Mouse (Mus musculus): ENCODE data around the gene Gjc2.
A peak's percentile ranks its signal among the peaks of the same experiment; 100 is the strongest.

The Gjc2 gene

GRCm38 (mm10) chr11:59208153-59208831 is 25.3 kb upstream of the Gjc2 start, which contains the start of gene 2310033P09Rik:
2310033P09Rik (plus strand) TSS chr11:59208321.
- peak; percentile 89 to 95 for DNase-seq (ENCODE audit: low spot score in 2 of 2)

- DNase-seq (ENCODE audit: low spot score in 2 of 2) = peak; percentile 64 to 92
Measured at GRCm38 (mm10) chr11:59202081-59202995, 19.3 kb upstream of the Gjc2 start, which contains the start of gene Mrpl55. Mrpl55 (plus strand) TSS chr11:59202486.

- no peak for DNase-seq (ENCODE audit: low spot score in 2 of 2)
Measured at GRCm38 (mm10) chr11:59201216-59202002, 18.4 kb upstream of the Gjc2 start.

GRCm38 (mm10) chr11:59196230-59196629 is 13.2 kb upstream of the Gjc2 start:
- DNase-seq (ENCODE audit: low spot score in 2 of 2) = no peak

- DNase-seq (ENCODE audit: low spot score in 2 of 2) = no peak
Measured at GRCm38 (mm10) chr11:59192059-59192386, 9.0 kb upstream of the Gjc2 start, which contains the start of gene Guk1. Guk1 (minus strand) TSS chr11:59192212.

GRCm38 (mm10) chr11:59191231-59192058 is 8.4 kb upstream of the Gjc2 start:
- DNase-seq (ENCODE audit: low spot score in 2 of 2) = peak; percentile 81 to 89

GRCm38 (mm10) chr11:59187706-59188105 is 4.7 kb upstream of the Gjc2 start:
- no peak for DNase-seq (ENCODE audit: low spot score in 2 of 2)

- no peak for DNase-seq (ENCODE audit: low spot score in 2 of 2)
Measured at GRCm38 (mm10) chr11:59185490-59185889, 2.5 kb upstream of the Gjc2 start.

GRCm38 (mm10) chr11:59183821-59184220 is 808 bp upstream of the Gjc2 start:
- peak in 1 of 2 experiments; percentile 69 for DNase-seq (ENCODE audit: low spot score in 2 of 2)

GRCm38 (mm10) chr11:59176921-59177320 is 6.1 kb downstream of the Gjc2 start:
- no peak for DNase-seq (ENCODE audit: low spot score in 2 of 2)

GRCm38 (mm10) chr11:59176475-59176874 is 6.5 kb downstream of the Gjc2 start:
- no peak for DNase-seq (ENCODE audit: low spot score in 2 of 2)

GRCm38 (mm10) chr11:59174189-59174838 is 8.7 kb downstream of the Gjc2 start:
- no peak for DNase-seq (ENCODE audit: low spot score in 2 of 2)

GRCm38 (mm10) chr11:59170549-59170948 is 12.5 kb downstream of the Gjc2 start:
- no peak for DNase-seq (ENCODE audit: low spot score in 2 of 2)

GRCm38 (mm10) chr11:59169807-59170206 is 13.2 kb downstream of the Gjc2 start:
- DNase-seq (ENCODE audit: low spot score in 2 of 2) = no peak

- DNase-seq (ENCODE audit: low spot score in 2 of 2) = no peak
Measured at GRCm38 (mm10) chr11:59165616-59166241, 17.3 kb downstream of the Gjc2 start.

- DNase-seq (ENCODE audit: low spot score in 2 of 2) = no peak
Measured at GRCm38 (mm10) chr11:59164384-59164783, 18.6 kb downstream of the Gjc2 start.

GRCm38 (mm10) chr11:59163255-59164236 is 19.5 kb downstream of the Gjc2 start, which contains the start of gene Iba57:
Iba57 (minus strand) TSS chr11:59163739.
- DNase-seq (ENCODE audit: low spot score in 2 of 2) = peak; percentile 99

GRCm38 (mm10) chr11:59162443-59163254 is 20.4 kb downstream of the Gjc2 start:
- DNase-seq (ENCODE audit: low spot score in 2 of 2) = no peak

All from left cerebral cortex, adult 9 months (tissue).